Mouse (Mus musculus): ENCODE measurements at regions not wholly inside any gene's neighbourhood (a gene's known extent, or its start where the extent isn't known, plus 50 kb on each side); places are given as distances from the start of the nearest gene placed in this dataset.

- no peak for ATAC-seq (replicated peaks; ENCODE audit: insufficient number of reproducible peaks, insufficient read depth, low FRiP score, low read depth)
- H3K4me3 ChIP-seq, result no peak overlapping the region
- no peak overlapping the region for H3K27ac ChIP-seq
- H3K36me3 ChIP-seq, result no peaks in the 10 kb centered on the region
- no peaks in the 10 kb centered on the region for H3K27me3 ChIP-seq
- H3K4me1 ChIP-seq (replicated peaks), result peaks cover 6% of the 10 kb centered on the region; the same call in 1 of the 2 replicates
- no peaks in the 10 kb centered on the region for H3K9me3 ChIP-seq (replicated peaks)
- WGBS, result 69% methylated on average over 7 of the region's 7 CpGs
- no peak overlapping the region for H3K4me2 ChIP-seq
- no peak overlapping the region for H3K9ac ChIP-seq
Observed at GRCm38 (mm10) chr2:117780816-117781215, 330.9 kb upstream of the Thbs1 start.

DNA sequence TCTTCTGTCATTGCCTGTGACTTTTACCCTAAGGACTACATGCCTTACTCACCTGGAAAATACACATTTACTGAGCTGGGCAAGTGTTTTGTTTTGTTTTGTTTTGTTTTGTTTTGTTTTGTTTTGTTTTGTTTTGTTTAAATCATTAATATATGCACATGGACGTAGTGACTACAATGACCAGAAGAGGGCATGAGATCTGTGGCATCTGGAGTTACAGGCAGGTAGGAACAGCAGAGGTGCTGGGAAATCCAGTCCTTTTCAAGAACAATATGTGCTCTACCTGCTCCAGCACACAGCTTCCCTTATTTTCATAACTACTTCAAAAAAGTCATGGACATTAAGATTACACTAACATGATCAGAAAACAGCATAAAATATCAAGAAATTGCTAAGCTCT lies 324.4 kb upstream of the Thbs1 start:
- ATAC-seq (replicated peaks; ENCODE audit: insufficient number of reproducible peaks, insufficient read depth, low FRiP score, low read depth), result no peak
- Histone ChIP-seq H3K4me2 (no peak overlapping the region), H3K36me3 (no peaks in the 10 kb centered on the region), H3K27ac (no peak overlapping the region), H3K4me1 (replicated peaks) (no peaks in the 10 kb centered on the region), H3K9ac (no peak overlapping the region), H3K4me3 (no peak overlapping the region), H3K9me3 (replicated peaks) (no peaks in the 10 kb centered on the region), H3K27me3 (no peaks in the 10 kb centered on the region)
- WGBS, result 89% methylated on average over 1 of the region's 1 CpGs

- WGBS, result 71% methylated on average over 1 of the region's 1 CpGs
- Histone ChIP-seq H3K9ac (no peak overlapping the region), H3K4me2 (no peak overlapping the region), H3K36me3 (no peaks in the 10 kb centered on the region), H3K9me3 (replicated peaks) (no peaks in the 10 kb centered on the region), H3K4me1 (replicated peaks) (no peaks in the 10 kb centered on the region), H3K27ac (no peak overlapping the region), H3K27me3 (no peaks in the 10 kb centered on the region), H3K4me3 (no peak overlapping the region)
- no peak for ATAC-seq (replicated peaks; ENCODE audit: insufficient number of reproducible peaks, insufficient read depth, low FRiP score, low read depth)
Observed at GRCm38 (mm10) chr2:117794285-117794684, 317.4 kb upstream of the Thbs1 start.

GRCm38 (mm10) chr2:117801946-117802600 lies 309.6 kb upstream of the Thbs1 start:
- no peaks in the 10 kb centered on the region for H3K9me3 ChIP-seq (replicated peaks)
- H3K4me2 ChIP-seq, result no peak overlapping the region
- H3K4me3 ChIP-seq, result no peak overlapping the region
- no peaks in the 10 kb centered on the region for H3K36me3 ChIP-seq
- no peaks in the 10 kb centered on the region for H3K4me1 ChIP-seq (replicated peaks)
- no peak overlapping the region for H3K9ac ChIP-seq
- no peak for ATAC-seq (replicated peaks; ENCODE audit: insufficient number of reproducible peaks, insufficient read depth, low FRiP score, low read depth)
- no peak overlapping the region for H3K27ac ChIP-seq
- H3K27me3 ChIP-seq, result no peaks in the 10 kb centered on the region

- H3K9ac ChIP-seq, result no peak overlapping the region
- no peak for ATAC-seq (replicated peaks; ENCODE audit: insufficient number of reproducible peaks, insufficient read depth, low FRiP score, low read depth)
- H3K4me3 ChIP-seq, result no peak overlapping the region
- 46% methylated on average over 2 of the region's 2 CpGs for WGBS
- no peaks in the 10 kb centered on the region for H3K4me1 ChIP-seq (replicated peaks)
- no peak overlapping the region for H3K27ac ChIP-seq
- H3K9me3 ChIP-seq (replicated peaks), result no peaks in the 10 kb centered on the region
- H3K4me2 ChIP-seq, result no peak overlapping the region
- H3K27me3 ChIP-seq, result no peaks in the 10 kb centered on the region
- H3K36me3 ChIP-seq, result no peaks in the 10 kb centered on the region
Observed at GRCm38 (mm10) chr2:117802686-117803085, 309.0 kb upstream of the Thbs1 start.

DNA sequence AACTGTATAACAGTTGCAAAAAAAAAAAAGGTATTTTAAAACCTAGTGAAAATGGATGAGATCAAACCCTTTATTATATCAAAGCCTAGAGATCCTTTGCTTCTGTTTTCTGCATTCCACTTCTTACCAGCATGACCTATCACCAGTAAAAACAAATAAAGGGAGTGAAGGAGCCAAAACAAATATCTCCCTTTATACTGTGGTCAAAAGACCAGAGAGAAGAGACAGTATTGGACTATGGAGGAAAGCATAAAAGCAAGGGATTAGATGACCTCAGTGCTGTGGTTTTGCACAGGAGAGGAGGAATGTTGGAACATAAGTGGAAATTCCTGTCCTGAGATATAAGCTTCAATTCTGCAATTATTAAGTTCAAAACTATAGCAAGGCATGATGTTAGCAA lies 307.0 kb upstream of the Thbs1 start:
- Histone ChIP-seq H3K4me1 (replicated peaks) (no peaks in the 10 kb centered on the region), H3K9ac (no peak overlapping the region), H3K9me3 (replicated peaks) (no peaks in the 10 kb centered on the region), H3K4me3 (no peak overlapping the region), H3K4me2 (no peak overlapping the region), H3K27me3 (no peaks in the 10 kb centered on the region), H3K36me3 (no peaks in the 10 kb centered on the region), H3K27ac (no peak overlapping the region)
- ATAC-seq (replicated peaks; ENCODE audit: insufficient number of reproducible peaks, insufficient read depth, low FRiP score, low read depth), result no peak

- Histone ChIP-seq H3K27ac (no peak overlapping the region), H3K4me2 (no peak overlapping the region), H3K36me3 (no peaks in the 10 kb centered on the region), H3K9me3 (replicated peaks) (no peaks in the 10 kb centered on the region), H3K9ac (no peak overlapping the region), H3K4me1 (replicated peaks) (no peaks in the 10 kb centered on the region), H3K27me3 (no peaks in the 10 kb centered on the region), H3K4me3 (no peak overlapping the region)
- 74% methylated on average over 3 of the region's 3 CpGs for WGBS
- no peak for ATAC-seq (replicated peaks; ENCODE audit: insufficient number of reproducible peaks, insufficient read depth, low FRiP score, low read depth)
Observed at GRCm38 (mm10) chr2:117807121-117807520, 304.6 kb upstream of the Thbs1 start.

DNA sequence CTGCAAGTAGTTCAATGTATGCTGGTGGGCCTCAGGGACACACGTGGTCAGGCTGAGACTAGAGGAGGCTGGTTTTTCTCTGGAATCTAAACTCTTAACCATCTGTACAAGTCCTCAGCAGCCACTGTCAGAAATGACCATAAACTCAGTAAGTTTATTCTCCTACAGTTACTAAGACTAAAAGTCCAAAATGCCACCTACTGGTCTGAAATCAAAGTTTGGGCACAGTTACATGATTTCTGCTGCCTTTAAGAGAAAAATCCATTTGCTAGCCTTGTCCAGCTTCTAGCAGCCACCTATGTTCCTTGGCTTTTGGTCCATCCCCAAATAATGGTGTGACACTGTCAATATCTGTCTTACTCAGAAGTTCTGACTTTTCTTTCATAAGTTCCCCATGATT lies 300.2 kb upstream of the Thbs1 start:
- H3K4me2 ChIP-seq, result no peak overlapping the region
- H3K9ac ChIP-seq, result no peak overlapping the region
- WGBS, result 48% methylated on average over 1 of the region's 1 CpGs
- ATAC-seq (replicated peaks; ENCODE audit: insufficient number of reproducible peaks, insufficient read depth, low FRiP score, low read depth), result no peak
- H3K9me3 ChIP-seq (replicated peaks), result no peaks in the 10 kb centered on the region
- no peaks in the 10 kb centered on the region for H3K4me1 ChIP-seq (replicated peaks)
- H3K27ac ChIP-seq, result no peak overlapping the region
- H3K4me3 ChIP-seq, result no peak overlapping the region
- no peaks in the 10 kb centered on the region for H3K27me3 ChIP-seq
- H3K36me3 ChIP-seq, result no peaks in the 10 kb centered on the region

DNA sequence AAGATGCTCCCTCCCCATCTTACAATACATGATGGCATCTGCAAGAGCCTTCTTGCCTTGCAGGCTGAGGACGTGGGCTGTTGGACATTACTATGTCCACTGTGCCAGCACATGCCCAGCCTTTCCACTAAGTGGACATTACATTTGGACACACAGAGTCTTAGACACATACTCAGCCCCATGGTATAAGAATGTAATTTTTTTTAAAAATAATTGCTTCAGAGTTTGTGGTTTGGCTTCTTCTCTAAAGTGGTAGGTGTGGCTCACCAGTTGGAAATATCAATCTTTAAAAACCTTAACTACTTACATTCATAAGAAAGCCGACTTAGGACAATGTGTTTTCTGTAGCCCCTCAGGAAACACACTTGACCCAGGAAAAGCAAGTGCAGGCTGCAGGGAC lies 299.7 kb upstream of the Thbs1 start:
- no peak overlapping the region for H3K4me2 ChIP-seq
- ATAC-seq (replicated peaks; ENCODE audit: insufficient number of reproducible peaks, insufficient read depth, low FRiP score, low read depth), result no peak
- 59% methylated on average over 2 of the region's 2 CpGs for WGBS

DNA sequence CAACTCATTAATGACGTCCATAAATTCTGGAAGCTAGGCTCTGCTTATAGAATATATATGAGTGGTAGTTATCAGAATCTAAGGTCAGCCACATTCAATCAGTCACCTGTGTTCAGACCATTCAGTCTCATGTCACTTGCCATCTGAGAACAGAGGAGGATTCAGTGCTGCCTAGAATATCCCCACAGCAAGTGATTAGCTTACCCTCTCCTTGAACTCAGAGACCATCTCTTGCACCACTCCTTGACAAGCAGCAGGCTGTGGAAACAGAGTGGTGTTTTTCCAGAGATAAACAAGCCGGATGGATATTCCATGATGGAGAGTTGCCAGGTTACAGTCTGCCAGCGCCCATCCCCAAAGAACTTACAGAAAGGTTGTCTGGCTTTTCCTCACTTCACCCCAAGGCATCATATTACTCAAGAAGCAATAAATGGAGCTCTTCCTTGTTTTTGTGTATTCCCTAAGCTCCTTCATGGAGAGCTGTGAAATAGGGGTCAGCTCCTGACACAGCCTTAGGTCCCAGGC lies 291.9 kb upstream of the Thbs1 start:
- Histone ChIP-seq H3K27me3 (no peaks in the 10 kb centered on the region), H3K4me1 (replicated peaks) (peaks cover 8% of the 10 kb centered on the region; the same call in 1 of the 2 replicates), H3K4me2 (no peak overlapping the region), H3K9ac (no peak overlapping the region), H3K9me3 (replicated peaks) (no peaks in the 10 kb centered on the region), H3K27ac (no peak overlapping the region), H3K4me3 (no peak overlapping the region), H3K36me3 (no peaks in the 10 kb centered on the region)
- WGBS, result 52% methylated on average over 3 of the region's 3 CpGs
- ATAC-seq (replicated peaks; ENCODE audit: insufficient number of reproducible peaks, insufficient read depth, low FRiP score, low read depth), result no peak

More for the DNA sequence above, 299.7 kb upstream of the Thbs1 start:
- Histone ChIP-seq H3K9me3 (replicated peaks) (no peaks in the 10 kb centered on the region), H3K36me3 (no peaks in the 10 kb centered on the region), H3K4me3 (no peak overlapping the region), H3K27ac (no peak overlapping the region), H3K27me3 (no peaks in the 10 kb centered on the region), H3K9ac (no peak overlapping the region), H3K4me1 (replicated peaks) (no peaks in the 10 kb centered on the region)

GRCm38 (mm10) chr2:117820708-117821107 lies 291.0 kb upstream of the Thbs1 start:
- Histone ChIP-seq H3K27me3 (no peaks in the 10 kb centered on the region), H3K4me3 (no peak overlapping the region), H3K9ac (no peak overlapping the region), H3K36me3 (no peaks in the 10 kb centered on the region), H3K9me3 (replicated peaks) (no peaks in the 10 kb centered on the region), H3K4me2 (no peak overlapping the region), H3K27ac (no peak overlapping the region), H3K4me1 (replicated peaks) (peaks cover 11% of the 10 kb centered on the region; the same call in 1 of the 2 replicates)
- no peak for ATAC-seq (replicated peaks; ENCODE audit: insufficient number of reproducible peaks, insufficient read depth, low FRiP score, low read depth)

DNA sequence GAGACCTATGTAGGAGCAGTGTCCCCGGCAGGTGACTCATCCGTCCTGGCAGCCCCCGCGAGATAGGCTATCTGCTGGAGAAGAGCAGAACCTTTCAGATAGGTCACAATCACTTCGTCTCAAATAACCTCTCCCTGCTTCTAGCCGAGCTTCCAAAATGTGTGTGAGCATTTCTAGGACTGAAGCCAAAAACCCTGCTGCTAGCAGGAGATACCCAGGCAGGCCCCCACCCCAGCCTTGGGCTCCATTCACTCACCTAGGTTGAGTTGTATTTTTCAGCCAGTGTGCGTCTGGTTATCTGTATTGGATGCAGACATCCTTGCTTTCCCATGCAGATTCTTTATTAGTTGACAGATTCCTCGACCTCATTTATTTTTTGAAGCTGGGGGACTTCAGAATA lies 286.6 kb upstream of the Thbs1 start:
- Histone ChIP-seq H3K27ac (no peak overlapping the region), H3K9me3 (replicated peaks) (no peaks in the 10 kb centered on the region), H3K9ac (no peak overlapping the region), H3K36me3 (no peaks in the 10 kb centered on the region), H3K27me3 (no peaks in the 10 kb centered on the region), H3K4me3 (no peak overlapping the region), H3K4me1 (replicated peaks) (peaks cover 8% of the 10 kb centered on the region; the same call in 1 of the 2 replicates), H3K4me2 (no peak overlapping the region)
- ATAC-seq (replicated peaks; ENCODE audit: insufficient number of reproducible peaks, insufficient read depth, low FRiP score, low read depth), result no peak
- 31% methylated on average over 8 of the region's 8 CpGs for WGBS
